Mouse (Mus musculus) megakaryocyte progenitor cell, adult 5-6 weeks (primary cell): ENCODE results near the gene Fermt3. TPM values are rescaled to one million over a fixed set of nuclear protein-coding genes. Genes with fewer than 3 reads are reported as not detected.
"Not testable (repeated sequence)": the region's sequence is repeated elsewhere in the genome, so short reads cannot be mapped to it uniquely, and the experiment has no call there.

Source experiments
- ATAC-seq: replicated peaks from 2 replicates; pipeline ENCODE4 v1.8.0; 2016; ENCODE audit warnings: mild to moderate bottlenecking, moderate TSS enrichment, inconsistent platforms; ENCODE audit not compliant: poor library complexity
- total RNA-seq, 2 experiments: library from RNA; stranded (forward) in 1 of 2; stranded (reverse) in 1 of 2; fragments of 157-497, 149-512 nt in 1 of 2; fragments of 200-1000 nt in 1 of 2; gene quantifications; 2 replicates each; pipeline versions ENCODE4 v1.2.3 to v1.2.4; 2015 to 2017

The Fermt3 gene
- total RNA-seq, 2 experiments from 2014 or later = 63.8 to 225 TPM

DNA sequence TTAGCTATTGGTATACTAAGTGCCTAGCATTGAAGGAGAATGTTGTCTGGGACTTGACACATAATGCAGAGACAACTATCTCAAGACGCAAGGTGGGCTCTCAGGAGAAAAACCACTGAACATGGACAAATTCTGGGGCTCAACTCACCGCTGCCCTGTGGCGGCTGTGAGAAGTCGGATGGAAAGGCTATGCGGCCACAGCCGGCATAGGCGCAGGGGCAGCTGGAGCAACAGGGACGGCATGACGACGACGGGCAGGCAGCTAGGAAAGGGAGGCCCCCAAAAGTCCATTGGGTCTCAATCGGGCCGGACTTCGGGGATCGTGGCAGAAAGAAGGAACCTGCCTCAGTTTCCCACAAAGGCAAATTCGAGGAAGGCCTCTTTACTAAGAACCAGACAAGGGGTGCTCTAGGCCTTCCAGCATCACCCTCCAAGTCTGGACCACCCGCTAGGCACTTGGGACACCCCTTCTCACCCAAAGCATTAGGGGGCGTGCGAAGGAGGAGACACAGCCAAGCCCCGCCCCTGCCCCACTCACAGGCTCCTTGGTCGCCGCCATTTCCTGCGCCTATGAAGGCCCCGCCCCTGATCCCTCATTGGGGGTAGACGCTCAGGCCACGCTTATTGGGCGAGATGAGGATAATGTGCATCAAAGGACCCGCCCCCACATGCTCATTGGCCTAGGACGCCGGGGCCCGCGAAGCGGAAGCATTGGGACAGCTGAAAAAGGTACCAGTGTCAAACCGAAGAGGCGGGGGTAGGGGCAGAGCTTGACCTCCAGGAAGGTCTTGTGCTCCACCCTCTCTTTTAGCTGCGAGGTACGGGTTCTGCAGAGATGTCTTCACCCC is 27.0 kb downstream of the Fermt3 start, which contains the start of gene Dnajc4:
Gene Dnajc4 (minus strand): TSS at position 562 of the 848 bp plus-strand sequence.
- ATAC-seq = peak; percentile 93

DNA sequence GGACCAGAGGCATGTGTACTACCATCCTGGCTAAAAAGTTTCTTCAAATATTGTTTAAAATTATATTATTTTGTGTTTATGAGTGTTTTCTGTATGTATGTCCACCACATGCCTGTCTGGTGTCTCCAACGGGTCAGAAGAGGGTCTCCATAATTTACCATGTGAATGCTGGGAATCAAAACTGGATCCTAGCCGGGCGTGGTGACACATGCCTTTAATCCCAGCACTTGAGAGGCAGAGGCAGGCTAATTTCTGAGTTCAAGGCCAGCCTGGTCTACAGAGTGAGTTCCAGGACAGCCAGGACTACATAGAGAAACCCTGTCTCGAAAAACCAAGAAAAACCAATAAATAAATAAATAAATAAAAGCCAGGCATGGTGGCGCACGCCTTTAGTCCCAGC is 28.1 kb downstream of the Fermt3 start:
- ATAC-seq = not testable (repeated sequence)

DNA sequence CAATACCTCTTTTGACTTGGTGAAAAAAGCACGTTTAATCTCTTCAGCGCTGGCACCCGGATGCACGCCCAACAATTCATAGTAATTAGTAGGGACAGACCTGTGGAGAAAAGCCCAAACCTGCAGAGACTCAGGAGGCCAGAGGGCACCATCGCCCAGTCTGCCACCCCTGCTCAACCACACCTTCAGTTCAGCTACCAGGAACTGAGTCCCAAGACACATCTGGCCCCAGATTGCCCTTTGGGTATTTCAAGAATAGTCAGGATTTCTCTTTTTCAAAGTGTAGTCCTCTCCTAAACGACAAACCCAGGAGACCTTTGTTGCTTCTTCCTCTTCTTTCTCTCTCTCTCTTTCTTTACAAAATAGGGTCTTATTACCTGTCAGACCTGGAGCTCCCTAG is 28.6 kb downstream of the Fermt3 start:
- ATAC-seq = no peak

DNA sequence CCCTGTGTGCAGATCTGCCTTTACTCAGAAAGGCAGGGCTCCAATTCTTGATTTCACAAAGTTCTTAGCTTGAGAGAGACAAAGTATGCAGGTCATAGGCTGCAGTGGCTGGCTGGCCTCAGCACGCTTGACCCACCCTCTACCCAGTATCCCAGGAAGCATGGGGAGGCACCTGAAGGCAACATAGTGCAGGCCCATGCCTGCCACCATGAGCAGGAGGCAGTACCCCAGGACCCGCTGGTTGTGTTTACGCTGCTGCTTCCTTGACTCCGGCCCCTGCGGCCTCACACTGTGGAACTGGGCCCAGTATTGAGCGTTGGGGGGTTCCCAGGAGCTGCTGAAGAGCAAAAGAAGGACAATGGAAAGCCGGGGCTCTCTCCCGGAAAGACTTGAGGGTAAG is 30.0 kb downstream of the Fermt3 start:
- ATAC-seq = no peak

DNA sequence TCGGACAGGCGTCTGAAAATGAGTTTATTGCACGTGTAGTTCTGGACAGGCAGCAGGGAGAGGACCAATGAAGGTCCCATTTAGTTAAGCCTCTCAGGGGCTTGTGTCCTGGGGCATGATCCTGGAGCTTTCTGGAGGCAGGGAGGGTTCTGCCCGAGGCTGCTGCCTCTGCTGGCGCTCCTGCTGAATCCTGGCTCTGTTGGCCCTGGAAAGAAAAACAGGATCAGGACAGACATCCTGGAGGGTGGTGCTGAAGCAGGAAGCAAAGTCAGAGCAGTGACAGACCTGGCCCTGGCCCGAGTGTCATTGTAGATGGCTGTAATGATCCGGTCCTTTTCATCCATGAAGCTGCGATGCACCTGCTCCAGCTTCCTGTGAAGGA is 31.4 kb downstream of the Fermt3 start:
- no peak for ATAC-seq

DNA sequence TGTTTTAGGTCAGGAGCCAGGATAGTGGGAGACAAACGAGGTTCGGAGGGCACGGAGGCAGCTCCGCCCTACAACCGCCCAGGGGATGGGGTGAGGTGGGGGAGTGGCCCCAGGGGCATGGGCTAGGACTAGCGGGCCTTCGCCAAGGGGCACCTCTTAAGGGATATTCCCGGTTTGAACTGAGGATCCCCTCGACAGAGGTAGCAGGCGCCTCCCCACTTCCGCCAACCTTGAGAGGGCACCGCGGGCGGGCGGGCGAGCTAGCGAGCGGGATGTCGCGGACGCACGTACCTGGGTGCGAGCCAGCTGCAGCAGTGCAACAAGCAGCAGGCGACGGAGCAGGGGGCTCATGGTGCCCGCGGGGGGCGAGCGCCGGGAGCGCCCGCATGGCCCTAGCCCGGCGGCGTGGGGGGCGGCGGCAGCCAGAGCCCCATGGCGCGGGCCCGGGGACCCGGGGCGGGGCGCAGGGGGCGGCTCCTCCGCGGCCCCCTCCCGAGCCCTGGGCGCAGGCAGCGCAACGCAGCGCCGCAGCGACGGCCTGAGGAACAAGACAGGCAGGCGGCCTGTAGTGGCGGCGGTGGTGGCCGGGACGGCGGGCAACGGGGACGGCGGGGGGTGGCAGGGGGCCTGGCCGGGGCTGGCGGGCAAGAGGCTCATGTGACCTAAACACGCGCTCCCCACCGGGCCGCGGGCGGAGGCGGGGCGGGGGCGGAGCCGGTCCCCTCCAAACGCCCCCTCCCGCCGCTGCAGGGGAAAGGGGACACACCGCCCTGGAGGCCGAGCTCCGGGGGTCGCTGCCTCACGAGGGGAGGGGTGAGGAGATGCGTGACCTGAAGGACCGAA is 32.0 kb downstream of the Fermt3 start, which contains the start of gene Vegfb:
Gene Vegfb (minus strand): TSS at position 591 of the 843 bp plus-strand sequence.
- ATAC-seq = peak; percentile 42

DNA sequence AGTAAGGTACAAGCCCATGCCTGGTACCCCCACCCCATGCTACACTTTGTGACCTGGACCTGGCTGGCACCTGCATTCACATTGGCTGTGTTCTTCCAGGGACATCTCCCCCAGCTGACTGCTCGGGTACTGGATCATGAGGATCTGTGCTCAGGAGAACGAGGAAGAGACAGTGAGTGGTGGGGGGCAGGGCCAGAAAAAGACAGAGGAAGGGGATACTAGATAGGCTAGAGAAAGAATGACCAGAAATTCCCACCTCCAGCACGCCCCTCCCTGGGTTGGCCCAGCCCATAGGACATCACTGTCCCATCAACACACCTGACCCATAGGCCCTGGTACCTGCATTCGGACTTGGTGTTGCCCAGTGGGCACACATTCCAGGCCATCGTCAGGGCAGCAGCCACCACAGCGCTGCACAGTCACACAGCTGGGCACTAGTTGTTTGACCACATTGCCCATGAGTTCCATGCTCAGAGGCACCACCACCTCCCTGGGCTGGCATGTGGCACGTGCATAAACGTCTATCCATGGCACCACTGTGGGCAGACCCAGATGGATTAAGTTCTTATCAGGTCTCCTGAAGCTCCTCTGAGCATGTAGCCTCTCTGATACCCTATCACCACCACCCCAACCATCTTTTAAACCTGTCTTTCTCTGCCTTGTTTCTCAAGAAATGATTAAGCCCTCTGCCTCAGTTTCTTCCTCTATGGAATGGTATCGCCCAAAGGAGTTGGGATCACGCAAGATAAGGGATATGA is 33.1 kb downstream of the Fermt3 start:
- peak; percentile 81 for ATAC-seq

DNA sequence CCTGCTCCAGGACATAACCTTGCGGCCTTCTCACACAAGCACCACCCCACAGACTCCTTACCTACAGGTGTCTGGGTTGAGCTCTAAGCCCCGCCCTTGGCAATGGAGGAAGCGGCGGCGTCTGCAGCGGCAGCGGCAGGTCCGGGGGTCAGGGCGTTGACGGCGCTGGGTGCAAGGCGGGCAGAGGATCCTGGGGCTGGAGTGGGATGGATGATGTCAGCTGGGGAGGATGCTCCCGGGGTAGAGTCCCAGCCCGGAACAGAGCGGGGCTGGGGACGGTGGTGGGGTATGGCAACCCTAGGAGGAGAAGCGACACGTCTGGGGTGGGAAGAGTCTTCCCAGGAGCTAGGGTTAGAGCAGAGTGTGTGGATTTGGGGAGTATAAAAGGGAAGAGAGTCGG is 34.0 kb downstream of the Fermt3 start:
- no peak for ATAC-seq

DNA sequence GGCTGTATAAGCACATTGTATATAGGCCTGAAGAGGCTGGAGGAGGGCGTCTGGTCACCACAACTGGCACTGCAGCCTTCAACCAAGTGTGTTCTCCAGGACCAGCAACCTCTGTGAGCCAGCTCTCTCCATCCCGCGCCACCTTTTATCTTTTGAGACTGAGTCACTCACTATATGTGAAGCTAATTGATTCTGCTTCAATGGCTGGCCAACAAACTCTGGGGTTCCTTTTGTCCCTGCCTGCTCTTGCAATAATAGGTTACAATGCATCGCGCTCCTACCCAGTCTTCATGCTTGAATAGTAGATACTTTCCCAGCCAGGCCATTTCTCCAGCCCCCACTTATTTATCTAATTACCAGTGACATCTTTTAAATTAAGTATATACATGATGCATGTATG is 35.6 kb downstream of the Fermt3 start:
- ATAC-seq = no peak

DNA sequence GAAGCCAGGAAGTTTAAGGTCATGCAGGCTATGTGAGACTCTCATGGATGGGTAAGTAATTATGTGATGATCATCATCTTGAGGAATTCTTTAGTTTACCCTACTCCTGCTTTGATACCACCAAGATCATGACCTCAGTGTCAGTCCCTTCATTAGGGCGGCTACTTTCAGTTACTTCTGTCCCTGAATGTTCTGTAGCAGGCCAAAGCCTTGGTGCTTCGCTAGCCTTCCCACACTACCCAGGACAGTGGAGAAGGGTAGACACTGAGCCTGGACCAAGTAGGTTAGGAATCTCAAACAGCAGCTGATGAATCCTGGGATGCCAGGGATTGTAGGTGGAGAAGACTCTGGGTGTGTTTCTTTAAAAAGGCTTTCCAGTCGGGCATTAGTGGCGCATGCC is 37.8 kb downstream of the Fermt3 start:
- ATAC-seq = no peak

DNA sequence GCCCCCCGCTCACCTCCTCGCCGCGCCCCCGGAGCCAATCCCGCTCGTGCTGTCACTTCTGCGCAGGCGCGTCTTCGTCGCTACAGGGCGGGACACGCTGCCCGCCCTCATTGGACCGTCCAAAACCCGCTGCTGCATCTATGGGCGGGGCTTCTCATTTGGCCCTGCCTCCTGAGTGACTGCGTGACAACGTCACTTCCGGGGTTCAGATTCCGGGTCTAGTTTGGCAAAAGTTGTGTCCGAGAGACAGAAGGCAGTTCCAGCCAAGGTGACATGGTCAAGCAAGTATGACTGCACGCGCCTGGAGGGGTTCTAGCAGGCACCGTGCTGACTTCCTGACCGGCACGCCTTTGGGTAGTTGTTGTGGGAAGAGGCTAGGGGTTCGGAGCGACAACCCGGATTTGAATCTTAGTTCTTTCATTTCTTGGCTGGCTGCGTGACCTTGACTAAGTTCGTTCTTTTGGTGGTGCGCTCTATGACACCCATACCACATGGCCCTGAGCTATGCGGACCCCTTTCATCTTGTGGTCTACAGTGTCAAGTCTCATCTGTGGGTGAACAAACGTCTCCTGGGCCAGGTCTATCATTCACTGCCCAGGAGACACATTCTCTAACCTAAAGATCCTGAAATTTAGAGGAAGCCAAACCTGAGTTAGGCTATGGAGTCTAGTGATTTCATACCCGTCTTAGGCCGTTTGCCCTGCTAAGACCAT is 38.7 kb downstream of the Fermt3 start, which contains the start of gene Fkbp2:
Gene Fkbp2 (minus strand): TSS at position 121 of the 713 bp plus-strand sequence.
- peak; percentile 55 for ATAC-seq

DNA sequence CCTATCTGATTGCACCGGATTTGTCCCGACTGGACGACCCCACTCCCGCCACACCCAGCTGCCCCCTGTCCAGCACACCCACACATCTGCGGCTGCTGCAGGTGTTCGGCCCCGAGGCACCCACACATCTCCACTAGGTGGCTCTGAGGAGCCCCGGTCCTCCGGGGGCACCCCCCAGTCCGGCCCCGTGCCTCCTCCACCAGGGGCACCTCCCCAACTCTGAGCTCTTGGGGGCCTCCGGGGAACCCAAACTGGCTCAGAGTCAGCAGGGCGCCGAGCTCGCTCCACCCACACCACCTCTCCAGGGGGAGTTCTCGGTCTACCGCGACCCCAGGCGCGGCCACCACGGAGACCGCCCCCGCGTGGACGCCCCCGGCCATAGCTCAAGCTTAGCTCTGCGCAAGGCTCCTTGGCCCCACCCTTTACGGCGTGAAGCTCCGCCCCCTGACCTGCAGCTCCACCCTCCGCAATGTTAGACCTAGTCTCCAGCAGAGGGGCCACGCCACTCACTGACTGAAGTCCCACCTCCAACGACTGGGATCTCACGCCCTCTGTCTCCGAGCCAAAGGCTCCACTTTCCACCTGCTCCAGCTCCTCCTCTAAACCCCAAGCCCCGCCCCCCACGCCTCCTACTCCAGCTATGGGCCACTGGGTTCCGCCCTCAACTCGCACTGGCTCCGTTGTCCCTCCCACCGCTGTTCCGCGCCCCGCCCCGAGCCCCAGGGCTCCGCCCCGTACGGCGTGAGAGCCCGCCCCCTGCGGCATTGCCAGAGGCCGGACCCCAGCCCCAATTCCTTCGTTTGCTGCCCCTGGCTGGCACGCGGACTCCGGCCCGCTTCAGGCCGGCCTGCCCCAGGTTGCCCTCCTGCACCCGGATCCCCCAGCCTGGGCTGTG is 39.5 kb downstream of the Fermt3 start:
- ATAC-seq = peak; percentile 77

DNA sequence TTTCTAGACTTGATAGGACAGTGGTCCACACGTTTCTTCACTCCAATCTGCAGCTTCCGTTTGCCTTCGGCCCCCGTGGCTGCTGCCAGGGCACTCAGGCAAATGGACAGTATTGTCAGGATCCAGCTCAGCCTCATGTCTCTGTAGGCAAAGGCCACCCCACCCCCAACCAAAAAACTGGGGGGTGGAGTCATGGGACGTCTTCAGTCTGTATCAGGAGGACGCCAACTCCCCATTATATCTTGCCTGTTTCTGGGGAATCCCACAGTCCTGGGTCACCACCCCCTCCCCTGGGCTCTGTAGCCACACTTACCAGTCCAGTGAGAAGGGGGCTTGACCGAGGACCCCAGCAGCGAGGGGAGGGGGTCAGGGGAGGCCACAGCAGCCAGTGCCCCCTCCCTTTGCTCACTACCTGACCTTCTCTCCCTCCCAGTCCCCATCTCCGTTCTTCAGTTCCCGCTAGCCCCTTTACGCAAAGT is 40.2 kb downstream of the Fermt3 start:
- no peak for ATAC-seq

DNA sequence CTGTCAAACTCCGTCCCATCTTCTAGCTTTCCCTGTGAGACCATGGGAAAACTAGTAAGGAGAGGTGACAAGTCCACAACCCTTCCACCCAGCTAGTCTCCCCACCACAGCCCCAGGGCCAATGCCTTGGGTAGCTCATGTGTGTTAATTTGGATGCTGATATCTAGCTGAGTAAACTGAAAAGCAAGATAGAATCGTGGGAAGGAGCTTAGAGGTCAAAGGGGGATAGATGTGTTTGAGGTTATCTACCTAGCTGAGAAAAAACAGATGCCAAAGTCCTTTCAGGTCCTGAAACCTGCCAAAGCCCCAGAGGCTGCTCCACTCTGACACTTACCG is 40.7 kb downstream of the Fermt3 start:
- ATAC-seq = no peak

DNA sequence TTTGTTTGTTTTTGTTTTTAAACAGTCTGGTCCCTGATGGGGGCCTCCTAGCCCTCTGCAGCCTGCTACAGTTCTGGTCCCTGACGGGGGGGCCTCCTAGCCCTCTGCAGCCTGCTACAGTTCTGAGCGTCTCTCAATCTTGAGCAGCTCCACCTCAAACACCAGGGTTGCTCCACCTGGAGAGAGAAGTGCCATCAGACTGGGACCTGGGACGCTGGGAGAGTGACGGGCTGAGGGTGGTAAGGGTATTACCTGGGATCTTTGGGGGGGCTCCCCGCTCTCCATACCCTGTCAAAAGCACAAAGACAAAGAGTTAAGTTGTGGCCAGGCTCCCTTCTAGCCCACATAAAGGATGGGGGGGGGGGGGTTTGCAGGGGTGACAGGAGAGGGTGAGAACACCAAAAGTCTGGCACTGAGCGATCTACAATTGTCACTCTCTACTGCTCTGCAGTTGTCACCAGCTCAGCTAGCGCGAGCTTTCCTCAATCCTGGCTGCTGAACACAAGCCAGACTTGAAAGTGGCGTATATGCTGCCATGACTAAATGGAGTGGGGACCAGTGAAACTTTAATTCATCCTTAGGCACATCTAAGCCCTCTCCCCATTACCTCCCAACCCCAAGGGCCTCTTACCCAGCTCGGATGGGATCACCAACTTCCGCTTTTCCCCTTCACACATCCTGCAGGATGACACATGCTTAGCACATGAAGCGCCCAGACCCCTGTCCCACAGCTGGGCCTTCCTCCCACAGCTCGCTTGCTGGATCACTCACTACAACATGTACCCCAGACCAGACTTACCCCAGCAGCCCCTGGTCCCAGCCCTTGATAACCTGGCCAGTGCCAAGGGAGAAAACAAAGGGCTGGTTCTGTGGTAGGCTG is 41.3 kb downstream of the Fermt3 start:
- no peak for ATAC-seq

DNA sequence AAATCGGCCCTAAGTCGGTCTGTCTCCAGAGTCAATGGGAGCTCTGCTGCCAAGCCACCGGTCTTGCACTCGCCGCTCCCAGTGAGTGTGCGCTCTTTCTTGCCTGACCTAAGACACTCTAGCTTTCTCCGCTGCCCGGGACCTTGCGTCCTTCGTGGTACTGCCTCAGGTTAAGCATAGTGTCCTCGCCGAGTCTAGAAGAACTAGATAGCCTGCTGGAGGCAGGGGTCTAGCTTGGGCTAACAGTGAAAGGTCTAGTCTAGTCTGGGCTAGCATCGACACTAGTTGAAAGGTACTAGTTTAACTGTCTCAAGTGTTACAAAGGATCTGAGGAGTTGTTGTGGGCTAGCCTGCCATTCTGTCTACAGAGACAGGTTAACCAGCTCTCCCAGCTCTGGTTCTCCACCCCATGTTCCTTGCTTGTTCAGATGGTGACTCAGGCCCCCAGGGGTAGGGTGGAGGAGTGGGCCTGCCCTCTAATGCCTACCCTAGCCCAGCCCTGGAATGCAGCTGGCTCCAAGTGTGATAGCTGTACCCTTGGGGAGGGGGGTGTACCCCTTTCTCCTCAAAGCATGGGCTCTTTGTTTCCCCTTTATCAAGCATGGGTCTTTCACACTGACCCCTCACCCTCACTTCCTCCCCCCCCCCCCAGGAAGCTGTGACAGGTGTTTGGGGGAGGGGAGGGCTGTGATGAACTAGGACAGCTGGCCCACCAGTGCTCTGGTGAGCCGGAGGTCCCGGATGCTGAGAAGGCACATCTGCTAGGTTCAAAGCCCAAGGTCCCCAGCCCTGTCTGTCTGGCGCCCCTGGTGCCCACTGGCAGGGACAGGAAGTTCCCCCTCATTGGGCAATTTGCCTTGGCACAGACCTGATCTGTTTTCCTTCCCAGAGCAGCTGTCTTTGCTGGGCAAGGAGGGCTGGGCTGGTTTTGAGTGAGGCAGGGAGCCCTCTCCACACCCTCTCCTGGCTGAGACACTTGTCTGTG is 43.4 kb downstream of the Fermt3 start, which contains the start of gene Plcb3:
Gene Plcb3 (minus strand): TSS at position 934 of the 985 bp plus-strand sequence.
- ATAC-seq = peak; percentile 17
